Mouse (Mus musculus): ENCODE results near the gene Plscr2. TPM values are rescaled to one million over a fixed set of nuclear protein-coding genes. Genes with fewer than 3 reads are reported as not detected.

Plscr2 gene
- total and polyA plus RNA-seq, 3 experiments = 0.11 to 0.19 TPM; not detected in 1

GRCm38 (mm10) chr9:92298288-92298687, 22.9 kb downstream of the Plscr2 start:
- Histone ChIP-seq H3K79me2 (ENCODE audit: control insufficient read depth, insufficient read depth, low read length, poor library complexity) (no peaks in the 10 kb centered on the region), H3K27me3 (ENCODE audit: control insufficient read depth in 1 of 2, insufficient read depth in 2 of 2, low read length in 2 of 2) (no peaks in the 10 kb centered on the region), H3K4me1 (ENCODE audit: control insufficient read depth in 1 of 2, insufficient read depth in 2 of 2, low read length in 2 of 2) (peaks cover 25 to 34% of the 10 kb centered on the region in 2 experiments), H3K4me3 (ENCODE audit: control insufficient read depth in 1 of 2, insufficient read depth in 1 of 2, low read depth in 2 of 2, low read length in 2 of 2) (no peak overlapping the region), H3K9ac (ENCODE audit: control insufficient read depth, low read depth, low read length, poor library complexity, severe bottlenecking) (no peak overlapping the region), H3K36me3 (ENCODE audit: control insufficient read depth in 1 of 2, insufficient read depth in 2 of 2, low read length in 2 of 2) (peaks cover 0 to 32% of the 10 kb centered on the region in 2 experiments; a peak in 2 of 4 replicates), H3K9me3 (replicated peaks; ENCODE audit: insufficient read depth, low read length) (no peaks in the 10 kb centered on the region), H3K27ac (ENCODE audit: control insufficient read depth, low read depth, low read length) (no peak overlapping the region)
- TF ChIP-seq TBP (IDR thresholded peaks at IDR 0.05; ENCODE audit: low read depth, low read length) (no peak), POLR2AphosphoS2 (IDR thresholded peaks at IDR 0.05; ENCODE audit: low read length) (no peak), HCFC1 (IDR thresholded peaks at IDR 0.05; ENCODE audit: low read depth, low read length) (no peak), CHD1 (IDR thresholded peaks at IDR 0.05; ENCODE audit: low read depth, low read length) (no peak), MEF2A (IDR thresholded peaks at IDR 0.05; ENCODE audit: extremely low read depth, insufficient replicate concordance, low read depth, low read length, poor library complexity, severe bottlenecking) (no peak), RAD21 (IDR thresholded peaks at IDR 0.05; ENCODE audit: low read depth, low read length) (no peak), ZKSCAN1 (IDR thresholded peaks at IDR 0.05; ENCODE audit: low read depth, low read length) (no peak), KAT2A (conservative IDR thresholded peaks at IDR 0.05; ENCODE audit: low read depth, low read length) (no peak), ELF1 (IDR thresholded peaks at IDR 0.05; ENCODE audit: low read depth, low read length) (no peak), UBTF (IDR thresholded peaks at IDR 0.05; ENCODE audit: borderline replicate concordance, insufficient read depth, low read depth, low read length) (no peak), MAZ (IDR thresholded peaks at IDR 0.05; ENCODE audit: low read depth, low read length) (no peak)
- no peak for DNase-seq (ENCODE audit: low read depth, low spot score)

GRCm38 (mm10) chr9:92301213-92301612, 25.8 kb downstream of the Plscr2 start:
- peak; percentile 86 for DNase-seq (ENCODE audit: low read depth, low spot score)
- Histone ChIP-seq H3K4me3 (ENCODE audit: control insufficient read depth in 1 of 2, insufficient read depth in 1 of 2, low read depth in 2 of 2, low read length in 2 of 2) (no peak overlapping the region; a peak in 1 of 4 replicates), H3K9me3 (replicated peaks; ENCODE audit: insufficient read depth, low read length) (no peaks in the 10 kb centered on the region), H3K4me1 (ENCODE audit: control insufficient read depth in 1 of 2, insufficient read depth in 2 of 2, low read length in 2 of 2) (peaks cover 22 to 26% of the 10 kb centered on the region in 2 experiments), H3K36me3 (ENCODE audit: control insufficient read depth in 1 of 2, insufficient read depth in 2 of 2, low read length in 2 of 2) (peaks cover 0 to 30% of the 10 kb centered on the region in 2 experiments; a peak in 2 of 4 replicates), H3K27me3 (ENCODE audit: control insufficient read depth in 1 of 2, insufficient read depth in 2 of 2, low read length in 2 of 2) (no peaks in the 10 kb centered on the region), H3K9ac (ENCODE audit: control insufficient read depth, low read depth, low read length, poor library complexity, severe bottlenecking) (peak overlapping the region; percentile 35; the same call in 1 of the 2 replicates), H3K79me2 (ENCODE audit: control insufficient read depth, insufficient read depth, low read length, poor library complexity) (no peaks in the 10 kb centered on the region), H3K27ac (ENCODE audit: control insufficient read depth, low read depth, low read length) (peak overlapping the region; percentile 95)
- TF ChIP-seq MAZ (IDR thresholded peaks at IDR 0.05; ENCODE audit: low read depth, low read length) (no peak), MYB (IDR thresholded peaks at IDR 0.05; ENCODE audit: low read depth, low read length) (peak; percentile 85), MEF2A (IDR thresholded peaks at IDR 0.05; ENCODE audit: extremely low read depth, insufficient replicate concordance, low read depth, low read length, poor library complexity, severe bottlenecking) (peak; percentile 17; the same call in 1 of the 2 replicates), MYC (IDR thresholded peaks at IDR 0.05; ENCODE audit: low read depth, low read length) (peak; percentile 34; the same call in 1 of the 2 replicates), ZC3H11A (IDR thresholded peaks at IDR 0.05; ENCODE audit: low read depth, low read length) (no peak), CHD1 (IDR thresholded peaks at IDR 0.05; ENCODE audit: low read depth, low read length) (no peak), E2F4 (IDR thresholded peaks at IDR 0.05; ENCODE audit: borderline replicate concordance, low read depth, low read length) (no peak), TAL1 (IDR thresholded peaks at IDR 0.05; ENCODE audit: low read length) (peak; percentile 78), NRF1 (IDR thresholded peaks at IDR 0.05; ENCODE audit: insufficient read depth, low read depth, low read length, poor library complexity, severe bottlenecking) (no peak), POLR2A (IDR thresholded peaks at IDR 0.05; ENCODE audit: control insufficient read depth in 1 of 2, insufficient read depth in 1 of 2, low read depth in 1 of 2, low read length in 2 of 2, poor library complexity in 1 of 2) (no peak), ETS1 (IDR thresholded peaks at IDR 0.05; ENCODE audit: low read depth, low read length) (peak; percentile 85), MXI1 (IDR thresholded peaks at IDR 0.05; ENCODE audit: low read depth, low read length) (0 out of 2 replicates have a peak, but pooled peaks have one; percentile 8), TCF12 (IDR thresholded peaks at IDR 0.05; ENCODE audit: low read depth, low read length) (peak; percentile 87), ZKSCAN1 (IDR thresholded peaks at IDR 0.05; ENCODE audit: low read depth, low read length) (no peak), GATA1 (IDR thresholded peaks at IDR 0.05; ENCODE audit: low read depth, low read length) (peak; percentile 80), USF2 (IDR thresholded peaks at IDR 0.05; ENCODE audit: borderline replicate concordance in 1 of 2, insufficient read depth in 1 of 2, low read depth in 1 of 2, low read length in 2 of 2) (no peak), POLR2AphosphoS5 (IDR thresholded peaks at IDR 0.05; ENCODE audit: borderline replicate concordance, low read depth, low read length) (no peak), JUND (IDR thresholded peaks at IDR 0.05; ENCODE audit: low read depth, low read length) (no peak), BHLHE40 (IDR thresholded peaks at IDR 0.05; ENCODE audit: borderline replicate concordance, low read depth, low read length) (no peak), EP300 (IDR thresholded peaks at IDR 0.05; ENCODE audit: low read depth in 1 of 2, low read length in 2 of 2) (peak; percentile 94 to 97), CHD2 (IDR thresholded peaks at IDR 0.05; ENCODE audit: low read length) (0 out of 2 replicates have a peak, but pooled peaks have one; percentile 10), KAT2A (conservative IDR thresholded peaks at IDR 0.05; ENCODE audit: low read depth, low read length) (no peak), SIN3A (IDR thresholded peaks at IDR 0.05; ENCODE audit: low read length) (peak; percentile 66; the same call in 1 of the 2 replicates), HCFC1 (IDR thresholded peaks at IDR 0.05; ENCODE audit: low read depth, low read length) (no peak)

All from MEL (cell line).